Mouse (Mus musculus): Measurements from ENCODE around the gene Krt18. TPM values are rescaled to one million over a fixed set of nuclear protein-coding genes. Genes with fewer than 3 reads are reported as not detected.

Gene Krt18
- polyA plus RNA-seq (2012; rRNA removed) = 1.1 and 2.1 TPM in 2 replicates

GRCm38 (mm10) chr15:102028040-102028439 is at the start of gene Krt18:
Krt18 (plus strand) TSS chr15:102028180.
- Histone ChIP-seq H3K27ac (ENCODE audit: insufficient read depth, low read length) (no peak within 1 kb of the TSS), H3K4me1 (ENCODE audit: control insufficient read depth, insufficient read depth, low read length) (no peaks in the 10 kb centered on the region), H3K4me3 (replicated peaks; ENCODE audit: insufficient read depth, low read depth, low read length) (no peak within 1 kb of the TSS), H3K27me3 (ENCODE audit: control insufficient read depth, insufficient read depth, low read length) (no peaks in the 10 kb centered on the region; the same call in 1 of the 2 replicates)
- WGBS = 6% methylated on average over 28 of the region's 28 CpGs
- no peak for TF ChIP-seq CTCF (IDR thresholded peaks at IDR 0.05; ENCODE audit: borderline replicate concordance, insufficient read depth, low read depth, low read length)
- no peak for TF ChIP-seq POLR2A (IDR thresholded peaks at IDR 0.05; ENCODE audit: borderline replicate concordance, insufficient read depth, low read length)
- DNase-seq = no peak

GRCm38 (mm10) chr15:101980849-101981248 is 47.1 kb upstream of the Krt18 start:
- Histone ChIP-seq H3K27ac (ENCODE audit: insufficient read depth, low read length) (no peak overlapping the region), H3K27me3 (ENCODE audit: control insufficient read depth, insufficient read depth, low read length) (no peaks in the 10 kb centered on the region), H3K4me1 (ENCODE audit: control insufficient read depth, insufficient read depth, low read length) (0 out of 2 replicates have a peak, but pooled peaks cover 2% of the 10 kb centered on the region), H3K4me3 (replicated peaks; ENCODE audit: insufficient read depth, low read depth, low read length) (no peak overlapping the region)
- WGBS = 45% methylated on average over 6 of the region's 6 CpGs
- no peak for TF ChIP-seq CTCF (IDR thresholded peaks at IDR 0.05; ENCODE audit: borderline replicate concordance, insufficient read depth, low read depth, low read length)
- no peak for DNase-seq

GRCm38 (mm10) chr15:101983315-101983948 is 44.5 kb upstream of the Krt18 start:
- Histone ChIP-seq H3K27ac (ENCODE audit: insufficient read depth, low read length) (no peak overlapping the region), H3K4me1 (ENCODE audit: control insufficient read depth, insufficient read depth, low read length) (no peaks in the 10 kb centered on the region), H3K4me3 (replicated peaks; ENCODE audit: insufficient read depth, low read depth, low read length) (no peak overlapping the region), H3K27me3 (ENCODE audit: control insufficient read depth, insufficient read depth, low read length) (no peaks in the 10 kb centered on the region)
- WGBS = 84% methylated on average over 13 of the region's 13 CpGs
- DNase-seq = no peak
- no peak for TF ChIP-seq POLR2A (IDR thresholded peaks at IDR 0.05; ENCODE audit: borderline replicate concordance, insufficient read depth, low read length)
- TF ChIP-seq CTCF (IDR thresholded peaks at IDR 0.05; ENCODE audit: borderline replicate concordance, insufficient read depth, low read depth, low read length) = no peak

- Histone ChIP-seq H3K4me3 (replicated peaks; ENCODE audit: insufficient read depth, low read depth, low read length) (no peak overlapping the region), H3K27me3 (ENCODE audit: control insufficient read depth, insufficient read depth, low read length) (no peaks in the 10 kb centered on the region), H3K4me1 (ENCODE audit: control insufficient read depth, insufficient read depth, low read length) (no peaks in the 10 kb centered on the region), H3K27ac (ENCODE audit: insufficient read depth, low read length) (no peak overlapping the region)
- TF ChIP-seq CTCF (IDR thresholded peaks at IDR 0.05; ENCODE audit: borderline replicate concordance, insufficient read depth, low read depth, low read length) (peak; percentile 92), POLR2A (IDR thresholded peaks at IDR 0.05; ENCODE audit: borderline replicate concordance, insufficient read depth, low read length) (no peak)
- 4% methylated on average over 15 of the region's 15 CpGs for WGBS
- DNase-seq = peak; percentile 79 to 83
Observed at GRCm38 (mm10) chr15:101983949-101984601, 43.9 kb upstream of the Krt18 start.

GRCm38 (mm10) chr15:101984746-101985145 is 43.2 kb upstream of the Krt18 start:
- Histone ChIP-seq H3K27ac (ENCODE audit: insufficient read depth, low read length) (no peak overlapping the region), H3K4me1 (ENCODE audit: control insufficient read depth, insufficient read depth, low read length) (no peaks in the 10 kb centered on the region), H3K27me3 (ENCODE audit: control insufficient read depth, insufficient read depth, low read length) (no peaks in the 10 kb centered on the region), H3K4me3 (replicated peaks; ENCODE audit: insufficient read depth, low read depth, low read length) (no peak overlapping the region)
- DNase-seq = no peak
- 19% methylated on average over 6 of the region's 6 CpGs for WGBS
- no peak for TF ChIP-seq POLR2A (IDR thresholded peaks at IDR 0.05; ENCODE audit: borderline replicate concordance, insufficient read depth, low read length)
- no peak for TF ChIP-seq CTCF (IDR thresholded peaks at IDR 0.05; ENCODE audit: borderline replicate concordance, insufficient read depth, low read depth, low read length)

GRCm38 (mm10) chr15:101988119-101988518 is 39.9 kb upstream of the Krt18 start:
- TF ChIP-seq POLR2A (IDR thresholded peaks at IDR 0.05; ENCODE audit: borderline replicate concordance, insufficient read depth, low read length) = no peak
- peak; percentile 88 for TF ChIP-seq CTCF (IDR thresholded peaks at IDR 0.05; ENCODE audit: borderline replicate concordance, insufficient read depth, low read depth, low read length)
- peak; percentile 65 to 84 for DNase-seq
- Histone ChIP-seq H3K4me3 (replicated peaks; ENCODE audit: insufficient read depth, low read depth, low read length) (no peak overlapping the region), H3K4me1 (ENCODE audit: control insufficient read depth, insufficient read depth, low read length) (no peaks in the 10 kb centered on the region), H3K27me3 (ENCODE audit: control insufficient read depth, insufficient read depth, low read length) (no peaks in the 10 kb centered on the region), H3K27ac (ENCODE audit: insufficient read depth, low read length) (no peak overlapping the region)
- under 1% methylated on average over 10 of the region's 10 CpGs for WGBS

GRCm38 (mm10) chr15:101988714-101989113 is 39.3 kb upstream of the Krt18 start:
- Histone ChIP-seq H3K27ac (ENCODE audit: insufficient read depth, low read length) (no peak overlapping the region), H3K4me1 (ENCODE audit: control insufficient read depth, insufficient read depth, low read length) (no peaks in the 10 kb centered on the region), H3K27me3 (ENCODE audit: control insufficient read depth, insufficient read depth, low read length) (no peaks in the 10 kb centered on the region), H3K4me3 (replicated peaks; ENCODE audit: insufficient read depth, low read depth, low read length) (no peak overlapping the region)
- TF ChIP-seq POLR2A (IDR thresholded peaks at IDR 0.05; ENCODE audit: borderline replicate concordance, insufficient read depth, low read length) (no peak), CTCF (IDR thresholded peaks at IDR 0.05; ENCODE audit: borderline replicate concordance, insufficient read depth, low read depth, low read length) (no peak)
- 65% methylated on average over 8 of the region's 8 CpGs for WGBS
- DNase-seq = no peak

GRCm38 (mm10) chr15:101990946-101991345 is 37.0 kb upstream of the Krt18 start:
- DNase-seq = no peak
- WGBS = 84% methylated on average over 6 of the region's 6 CpGs
- no peak overlapping the region for H3K27ac ChIP-seq (ENCODE audit: insufficient read depth, low read length)
- H3K27me3 ChIP-seq (ENCODE audit: control insufficient read depth, insufficient read depth, low read length) = no peaks in the 10 kb centered on the region
- TF ChIP-seq POLR2A (IDR thresholded peaks at IDR 0.05; ENCODE audit: borderline replicate concordance, insufficient read depth, low read length) (no peak), CTCF (IDR thresholded peaks at IDR 0.05; ENCODE audit: borderline replicate concordance, insufficient read depth, low read depth, low read length) (no peak)
- no peak overlapping the region for H3K4me3 ChIP-seq (replicated peaks; ENCODE audit: insufficient read depth, low read depth, low read length)
- no peaks in the 10 kb centered on the region for H3K4me1 ChIP-seq (ENCODE audit: control insufficient read depth, insufficient read depth, low read length)

All from cerebellum, adult 2 months (tissue).